Mouse (Mus musculus) spleen, adult 2 months (tissue): ENCODE data around the gene Ncor2.

ENCODE experiments used
- CTCF ChIP-seq: fragments of 200-500 bp; IDR thresholded peaks from 2 replicates; pipeline ENCODE4 v1.5.1; 2011; ENCODE audit warnings: mild to moderate bottlenecking, inconsistent platforms; ENCODE audit not compliant: insufficient read depth, insufficient read length, insufficient replicate concordance; ENCODE audit errors: extremely low read depth
- POLR2A ChIP-seq: fragments of 200-500 bp; IDR thresholded peaks from 2 replicates; pipeline ENCODE4 v1.6.1; 2011; ENCODE audit warnings: low read depth, low read length, inconsistent platforms

- TF ChIP-seq CTCF: no peak
- TF ChIP-seq POLR2A: no peak
Measured at GRCm38 (mm10) chr5:125057555-125058266, 121.3 kb downstream of the Ncor2 start.
